Mouse (Mus musculus): ENCODE results near the gene Ccdc171. TPM values are rescaled to one million over a fixed set of nuclear protein-coding genes. Genes with fewer than 3 reads are reported as not detected.

Ccdc171 gene
- polyA plus RNA-seq, 1 experiment from 2014 or later, result 5.4 TPM

DNA sequence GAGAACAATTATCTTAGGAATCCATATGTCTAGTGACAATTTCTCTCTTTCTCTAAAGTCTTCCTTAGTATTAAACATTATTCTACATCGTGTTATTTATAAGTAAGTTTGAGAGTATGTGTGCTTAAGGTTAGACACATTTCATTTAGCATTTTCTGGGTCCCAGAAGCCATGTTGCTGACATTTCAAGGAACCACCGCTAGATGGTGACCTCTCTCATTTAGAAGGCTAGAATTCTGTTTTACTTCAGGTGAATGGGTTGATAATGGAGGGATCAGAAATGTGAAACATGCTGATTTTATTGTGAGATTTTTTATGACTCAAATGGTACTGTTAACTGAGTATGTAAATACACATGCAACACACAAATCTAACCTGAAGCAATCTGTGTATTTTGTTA is 199.8 kb downstream of the Ccdc171 start:
- ATAC-seq (ENCODE audit: insufficient number of reproducible peaks, low FRiP score, low TSS enrichment, low read depth), result no peak
- no peaks in the 10 kb centered on the region for H3K4me1 ChIP-seq
- no peak overlapping the region for H3K4me3 ChIP-seq (replicated peaks)
- no peaks in the 10 kb centered on the region for H3K36me3 ChIP-seq
- H3K27ac ChIP-seq (replicated peaks), result no peak overlapping the region
- 4% methylated on average over 2 of the region's 2 CpGs for WGBS
- H3K27me3 ChIP-seq, result no peaks in the 10 kb centered on the region
- H3K4me2 ChIP-seq (replicated peaks), result no peak overlapping the region
- H3K9ac ChIP-seq, result no peak overlapping the region
- no peaks in the 10 kb centered on the region for H3K9me3 ChIP-seq (replicated peaks)

DNA sequence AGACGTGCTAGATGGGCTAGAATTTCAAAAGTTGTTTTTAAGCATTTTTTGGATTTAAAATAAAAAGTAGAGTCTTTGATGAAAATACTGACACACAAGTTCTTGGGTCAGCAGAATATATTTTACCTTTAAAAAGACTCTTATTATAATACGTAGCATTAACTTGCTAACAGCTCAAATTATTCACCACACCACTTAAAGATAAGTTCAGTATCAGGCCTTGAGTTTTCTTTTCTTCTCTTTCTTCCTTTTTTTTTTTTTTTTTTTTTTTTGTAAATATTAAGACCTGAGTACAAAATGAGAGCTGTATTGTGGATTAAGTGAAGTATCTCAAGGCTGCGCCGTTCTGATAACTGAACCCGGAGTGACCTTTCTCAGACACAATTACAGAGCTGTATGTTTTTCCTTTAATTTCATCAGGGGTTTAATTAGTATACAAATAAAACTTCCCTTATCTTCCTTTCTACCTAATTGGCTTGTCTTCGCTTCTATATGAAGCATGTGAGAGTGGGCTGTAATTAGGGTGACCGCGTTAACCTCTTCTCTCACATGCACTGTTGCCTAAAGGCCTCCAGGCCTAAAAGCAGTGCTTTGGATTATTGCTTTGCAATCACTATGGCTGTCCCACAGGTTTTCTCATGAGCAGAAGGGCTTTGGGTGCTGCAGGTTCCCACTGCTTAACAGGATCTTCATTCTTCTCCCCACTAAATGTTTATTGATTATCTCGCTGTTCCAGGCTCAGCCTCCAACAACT is 214.0 kb downstream of the Ccdc171 start:
- H3K27me3 ChIP-seq, result no peaks in the 10 kb centered on the region
- no peak overlapping the region for H3K4me3 ChIP-seq (replicated peaks)
- WGBS, result 66% methylated on average over 9 of the region's 9 CpGs
- no peaks in the 10 kb centered on the region for H3K4me1 ChIP-seq
- no peak for ATAC-seq (ENCODE audit: insufficient number of reproducible peaks, low FRiP score, low TSS enrichment, low read depth)
- H3K9ac ChIP-seq, result no peak overlapping the region
- no peak overlapping the region for H3K27ac ChIP-seq (replicated peaks)
- no peaks in the 10 kb centered on the region for H3K36me3 ChIP-seq
- H3K9me3 ChIP-seq (replicated peaks), result no peaks in the 10 kb centered on the region
- no peak overlapping the region for H3K4me2 ChIP-seq (replicated peaks)

DNA sequence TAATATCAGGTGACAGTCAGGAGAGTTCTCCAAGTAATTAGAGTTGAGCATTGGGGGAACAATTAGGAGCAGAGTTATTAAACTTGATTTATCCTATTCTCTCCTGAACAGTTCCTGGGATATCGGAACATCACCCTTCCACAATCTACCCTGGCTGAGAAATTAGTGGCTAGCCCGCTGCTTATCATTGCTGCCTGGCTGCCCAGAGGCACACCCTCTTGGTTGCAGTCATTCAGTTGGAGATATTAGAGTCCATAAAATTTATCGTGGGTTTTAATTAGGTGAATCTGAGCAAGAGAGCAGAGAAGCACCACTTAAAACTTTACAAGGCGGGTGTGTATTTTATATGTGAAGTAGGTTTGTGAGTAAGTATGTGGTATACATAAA is 214.5 kb downstream of the Ccdc171 start:
- Histone ChIP-seq H3K27ac (replicated peaks) (no peak overlapping the region), H3K27me3 (no peaks in the 10 kb centered on the region), H3K9me3 (replicated peaks) (no peaks in the 10 kb centered on the region), H3K4me3 (replicated peaks) (no peak overlapping the region), H3K4me1 (no peaks in the 10 kb centered on the region), H3K4me2 (replicated peaks) (no peak overlapping the region), H3K36me3 (no peaks in the 10 kb centered on the region), H3K9ac (no peak overlapping the region)
- no peak for ATAC-seq (ENCODE audit: insufficient number of reproducible peaks, low FRiP score, low TSS enrichment, low read depth)
- 77% methylated on average over 4 of the region's 4 CpGs for WGBS

DNA sequence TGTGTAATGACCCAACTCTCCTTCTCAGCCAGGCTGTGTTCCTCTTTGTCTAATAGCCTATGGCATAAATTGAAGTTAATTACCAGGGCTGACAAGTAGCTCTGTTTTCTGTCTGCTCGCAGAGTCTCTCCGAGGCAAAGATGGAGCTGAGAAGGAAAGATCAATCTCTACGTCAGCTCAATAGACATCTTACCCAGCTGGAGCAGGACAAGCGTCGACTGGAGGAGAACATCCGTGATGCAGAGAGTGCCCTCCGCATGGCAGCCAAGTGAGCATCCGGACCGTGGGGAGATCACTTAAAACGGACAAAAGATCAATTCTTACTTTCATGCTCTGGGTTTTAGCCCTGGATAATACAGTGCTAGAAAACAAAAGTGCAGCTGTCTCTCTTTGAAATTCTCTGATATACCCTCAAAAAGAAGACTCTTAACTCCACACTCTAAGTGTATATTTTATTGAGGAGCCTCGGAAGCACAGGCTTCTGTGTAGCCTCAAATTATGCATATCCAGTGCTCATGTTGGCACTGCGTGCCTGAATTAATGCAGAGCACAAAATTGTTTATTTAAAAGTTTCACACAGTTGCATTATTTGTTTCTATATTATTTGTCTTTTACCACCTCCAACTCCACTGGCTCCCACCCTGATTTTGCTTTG is 217.6 kb downstream of the Ccdc171 start:
- Histone ChIP-seq H3K4me1 (no peaks in the 10 kb centered on the region), H3K27ac (replicated peaks) (no peak overlapping the region), H3K9ac (no peak overlapping the region), H3K36me3 (no peaks in the 10 kb centered on the region), H3K4me3 (replicated peaks) (no peak overlapping the region), H3K27me3 (no peaks in the 10 kb centered on the region), H3K4me2 (replicated peaks) (no peak overlapping the region), H3K9me3 (replicated peaks) (no peaks in the 10 kb centered on the region)
- WGBS, result 46% methylated on average over 12 of the region's 12 CpGs
- ATAC-seq (ENCODE audit: insufficient number of reproducible peaks, low FRiP score, low TSS enrichment, low read depth), result no peak

DNA sequence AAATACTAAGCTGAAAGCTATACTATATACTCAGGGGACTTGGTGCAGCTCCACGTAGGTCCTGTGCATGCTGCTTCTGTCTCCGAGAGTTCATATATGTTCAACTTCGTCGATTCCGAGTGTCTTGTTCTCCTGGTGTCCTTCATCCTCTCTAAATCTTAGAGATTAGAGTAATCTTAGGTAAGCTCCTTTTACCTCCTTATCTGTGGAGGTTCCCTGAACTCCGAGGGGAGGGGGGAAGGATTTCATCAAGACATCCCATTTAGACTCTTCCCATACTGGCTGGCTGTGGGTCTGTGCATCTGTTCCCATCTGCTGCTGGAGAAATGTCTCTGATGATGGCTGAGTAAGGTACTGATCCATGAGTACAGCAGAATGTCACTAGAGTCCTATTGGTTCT is 249.8 kb downstream of the Ccdc171 start:
- Histone ChIP-seq H3K9ac (no peak overlapping the region), H3K4me2 (replicated peaks) (no peak overlapping the region), H3K9me3 (replicated peaks) (no peaks in the 10 kb centered on the region), H3K4me1 (no peaks in the 10 kb centered on the region), H3K27me3 (no peaks in the 10 kb centered on the region), H3K27ac (replicated peaks) (no peak overlapping the region), H3K36me3 (no peaks in the 10 kb centered on the region), H3K4me3 (replicated peaks) (no peak overlapping the region)
- 86% methylated on average over 6 of the region's 6 CpGs for WGBS
- no peak for ATAC-seq (ENCODE audit: insufficient number of reproducible peaks, low FRiP score, low TSS enrichment, low read depth)

DNA sequence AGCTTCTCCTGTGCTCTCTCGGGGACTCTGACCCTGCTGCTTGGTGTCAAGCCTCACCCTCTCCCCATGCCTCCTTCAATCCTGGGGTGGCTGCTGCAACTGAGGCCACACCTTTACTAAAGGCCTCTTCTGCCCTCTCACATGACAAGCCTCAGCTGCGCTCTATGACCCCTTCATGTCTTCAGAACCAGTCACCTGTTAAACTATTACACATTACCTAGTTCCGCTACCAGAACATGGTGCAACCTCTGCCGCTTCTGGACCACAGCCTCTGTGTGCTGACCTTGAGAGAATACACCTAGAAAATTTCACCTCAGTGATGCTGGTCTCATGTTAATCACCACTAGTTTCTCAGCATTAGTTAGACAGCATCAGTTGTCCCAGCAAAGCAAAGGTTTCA is 254.7 kb downstream of the Ccdc171 start:
- Histone ChIP-seq H3K36me3 (no peaks in the 10 kb centered on the region), H3K27ac (replicated peaks) (no peak overlapping the region), H3K9ac (no peak overlapping the region), H3K9me3 (replicated peaks) (no peaks in the 10 kb centered on the region), H3K27me3 (no peaks in the 10 kb centered on the region), H3K4me1 (no peaks in the 10 kb centered on the region), H3K4me3 (replicated peaks) (no peak overlapping the region), H3K4me2 (replicated peaks) (no peak overlapping the region)
- no peak for ATAC-seq (ENCODE audit: insufficient number of reproducible peaks, low FRiP score, low TSS enrichment, low read depth)
- WGBS, result 91% methylated on average over 4 of the region's 4 CpGs

DNA sequence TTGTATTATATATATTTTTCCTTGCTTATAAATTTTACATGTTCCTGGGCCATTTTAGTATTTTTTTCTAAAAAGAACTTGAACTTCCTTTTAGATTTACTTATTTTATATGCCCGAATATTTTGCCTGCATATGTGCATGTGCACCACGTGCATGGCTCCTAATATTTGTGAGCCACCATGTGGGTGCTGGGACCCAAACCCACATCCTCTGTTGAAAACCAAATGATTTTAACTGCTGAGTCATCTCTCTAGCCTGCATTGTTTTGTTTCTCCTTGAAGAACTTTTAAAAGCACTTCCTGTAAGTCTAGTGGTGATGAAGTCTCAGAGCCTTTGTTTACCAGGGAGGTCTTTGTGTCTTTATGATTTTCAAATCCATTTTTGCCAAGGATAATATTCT is 259.8 kb downstream of the Ccdc171 start:
- Histone ChIP-seq H3K27ac (replicated peaks) (no peak overlapping the region), H3K36me3 (no peaks in the 10 kb centered on the region), H3K4me2 (replicated peaks) (no peak overlapping the region), H3K4me3 (replicated peaks) (no peak overlapping the region), H3K27me3 (no peaks in the 10 kb centered on the region), H3K9me3 (replicated peaks) (no peaks in the 10 kb centered on the region), H3K4me1 (no peaks in the 10 kb centered on the region), H3K9ac (no peak overlapping the region)
- no peak for ATAC-seq (ENCODE audit: insufficient number of reproducible peaks, low FRiP score, low TSS enrichment, low read depth)
- WGBS, result 87% methylated on average over 2 of the region's 2 CpGs

DNA sequence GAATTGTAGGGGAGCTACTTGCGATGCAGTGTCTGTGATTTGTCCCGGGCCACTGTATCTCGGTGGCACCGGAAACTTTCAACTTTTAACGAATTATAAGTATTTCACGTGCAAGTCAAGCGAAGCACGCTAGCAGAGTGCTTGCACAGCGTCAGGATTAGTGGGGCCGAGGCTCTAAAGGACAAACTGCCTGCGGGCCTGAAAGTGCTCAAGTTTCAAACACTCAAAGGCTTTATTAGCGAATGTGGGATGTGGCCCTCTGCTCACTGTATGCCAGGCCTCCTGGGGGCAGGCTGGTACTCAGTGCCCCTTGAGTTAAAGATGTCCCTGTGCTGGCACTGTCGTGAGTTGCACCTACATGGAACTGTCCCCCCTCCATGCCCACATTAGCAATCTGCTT is 266.5 kb downstream of the Ccdc171 start:
- Histone ChIP-seq H3K4me2 (replicated peaks) (no peak overlapping the region), H3K9me3 (replicated peaks) (no peaks in the 10 kb centered on the region), H3K27ac (replicated peaks) (no peak overlapping the region), H3K9ac (no peak overlapping the region), H3K36me3 (no peaks in the 10 kb centered on the region), H3K27me3 (0 out of 2 replicates have a peak, but pooled peaks cover 2% of the 10 kb centered on the region), H3K4me1 (no peaks in the 10 kb centered on the region), H3K4me3 (replicated peaks) (no peak overlapping the region)
- no peak for ATAC-seq (ENCODE audit: insufficient number of reproducible peaks, low FRiP score, low TSS enrichment, low read depth)
- 19% methylated on average over 13 of the region's 13 CpGs for WGBS

DNA sequence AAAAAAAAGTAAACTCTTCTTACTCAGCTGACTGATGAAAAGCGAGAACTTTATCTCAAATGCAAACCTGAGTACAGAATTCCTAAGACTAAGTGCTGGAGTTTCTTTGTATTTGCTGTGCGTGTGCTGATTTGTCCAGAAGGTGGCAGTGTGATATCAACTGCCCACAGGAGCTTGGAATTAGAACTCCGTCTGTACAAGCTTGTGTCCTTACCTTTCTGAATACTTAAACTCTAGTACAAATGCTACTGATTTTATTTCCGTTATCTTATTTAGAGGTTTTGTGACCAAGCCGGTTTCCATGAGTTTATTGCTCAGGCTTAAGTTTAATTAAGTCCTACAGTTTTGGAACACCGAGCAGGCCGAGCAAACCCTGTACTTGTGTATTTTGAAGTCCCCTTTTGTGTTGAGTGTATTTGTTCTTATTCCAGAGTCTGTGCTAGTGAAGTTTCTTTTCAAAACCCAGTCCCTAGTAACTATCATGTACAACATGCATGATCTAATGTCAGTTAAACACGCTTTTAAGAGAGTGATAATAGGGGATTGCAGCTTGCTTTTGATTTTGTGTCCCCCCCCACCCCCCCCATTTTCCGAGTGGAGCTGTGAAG is 269.1 kb downstream of the Ccdc171 start:
- H3K4me2 ChIP-seq (replicated peaks), result no peak overlapping the region
- ATAC-seq (ENCODE audit: insufficient number of reproducible peaks, low FRiP score, low TSS enrichment, low read depth), result no peak

DNA sequence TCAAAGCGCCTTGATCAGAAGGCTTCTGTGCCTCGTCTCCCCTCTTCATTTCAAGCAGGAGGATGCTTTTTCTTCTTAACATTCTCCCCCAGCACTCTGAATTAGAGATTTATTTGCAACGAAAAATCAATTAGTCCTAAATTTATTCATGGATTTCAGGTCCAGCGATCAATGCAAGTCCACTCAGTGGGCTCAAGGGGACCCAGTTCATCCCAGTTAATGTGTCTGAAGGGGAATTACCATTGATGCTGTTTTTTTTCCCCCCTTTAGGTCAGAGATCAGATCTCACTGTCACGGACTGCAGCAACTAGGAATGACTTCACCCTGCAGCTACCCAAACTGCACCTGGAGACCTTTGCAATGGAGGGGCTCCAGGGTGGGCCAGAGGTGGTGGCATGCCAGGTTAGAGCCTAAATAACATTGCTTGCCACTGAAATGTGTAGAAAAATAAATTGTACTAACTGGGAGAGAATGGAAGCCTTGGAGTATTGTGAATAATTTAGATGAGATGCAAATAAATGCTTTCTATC is 269.6 kb downstream of the Ccdc171 start:
- Histone ChIP-seq H3K9ac (no peak overlapping the region), H3K9me3 (replicated peaks) (no peaks in the 10 kb centered on the region), H3K4me1 (no peaks in the 10 kb centered on the region), H3K27ac (replicated peaks) (no peak overlapping the region), H3K36me3 (no peaks in the 10 kb centered on the region), H3K4me3 (replicated peaks) (no peak overlapping the region), H3K4me2 (replicated peaks) (no peak overlapping the region), H3K27me3 (0 out of 2 replicates have a peak, but pooled peaks cover 3% of the 10 kb centered on the region)
- ATAC-seq (ENCODE audit: insufficient number of reproducible peaks, low FRiP score, low TSS enrichment, low read depth), result no peak
- 49% methylated on average over 5 of the region's 5 CpGs for WGBS

More for the DNA sequence above, 269.1 kb downstream of the Ccdc171 start:
- H3K4me3 ChIP-seq (replicated peaks), result no peak overlapping the region
- H3K9ac ChIP-seq, result no peak overlapping the region
- 15% methylated on average over 9 of the region's 9 CpGs for WGBS
- H3K27ac ChIP-seq (replicated peaks), result no peak overlapping the region
- no peaks in the 10 kb centered on the region for H3K4me1 ChIP-seq
- 0 out of 2 replicates have a peak, but pooled peaks cover 3% of the 10 kb centered on the region for H3K27me3 ChIP-seq
- H3K36me3 ChIP-seq, result no peaks in the 10 kb centered on the region
- H3K9me3 ChIP-seq (replicated peaks), result no peaks in the 10 kb centered on the region

DNA sequence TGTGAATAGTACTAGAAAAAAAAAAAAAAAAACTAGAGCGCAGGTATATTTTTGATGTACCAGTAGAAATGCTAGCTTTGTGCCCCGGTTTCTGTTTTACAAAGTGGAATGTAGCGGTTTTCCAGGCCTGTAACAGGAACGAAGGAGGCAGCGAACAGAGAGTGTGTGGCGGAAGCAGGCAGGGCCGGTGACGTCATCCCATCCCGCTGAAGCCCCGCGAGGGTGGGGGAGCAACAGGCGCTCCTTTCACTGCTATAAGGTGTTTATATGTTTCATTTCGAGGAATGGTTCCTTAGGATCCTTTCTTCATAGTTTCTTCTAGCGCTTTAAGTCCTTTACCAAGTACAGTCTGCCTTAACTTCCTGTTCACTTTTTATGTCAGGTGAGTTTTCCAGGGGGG is 272.6 kb downstream of the Ccdc171 start:
- 86% methylated on average over 14 of the region's 14 CpGs for WGBS
- Histone ChIP-seq H3K4me3 (replicated peaks) (no peak overlapping the region), H3K4me1 (no peaks in the 10 kb centered on the region), H3K27me3 (0 out of 2 replicates have a peak, but pooled peaks cover 3% of the 10 kb centered on the region), H3K9me3 (replicated peaks) (no peaks in the 10 kb centered on the region), H3K9ac (no peak overlapping the region), H3K27ac (replicated peaks) (no peak overlapping the region), H3K4me2 (replicated peaks) (no peak overlapping the region), H3K36me3 (no peaks in the 10 kb centered on the region)
- no peak for ATAC-seq (ENCODE audit: insufficient number of reproducible peaks, low FRiP score, low TSS enrichment, low read depth)

All from embryonic facial prominence, embryonic 15.5 days (tissue).